Mouse (Mus musculus) limb, embryonic 14.5 days (tissue): Measurements from ENCODE around the gene Tfdp1. TPM values are rescaled to one million over a fixed set of nuclear protein-coding genes. Genes with fewer than 3 reads are reported as not detected.
"Not testable (repeated sequence)": the region's sequence is repeated elsewhere in the genome, so short reads cannot be mapped to it uniquely, and the experiment has no call there.

ENCODE experiments used
- ATAC-seq: fragments of 200-750 bp; cut with Nextera tagmentation; 2 replicates; pipeline ENCODE4 v1.8.0; 2017; ENCODE audit warnings: low read depth, moderate number of reproducible peaks, moderate TSS enrichment; ENCODE audit not compliant: low FRiP score
- DNase-seq: peaks from one replicate; pipeline ENCODE4 v3.0.0-alpha.2; 2015; ENCODE audit warnings: low spot score
- H3K27ac ChIP-seq: fragments of 300-500 bp; sonication (generic); replicated peaks from 2 replicates; pipeline ENCODE4 v1.5.1; 2014; ENCODE audit warnings: low read depth, mild to moderate bottlenecking, low read length, moderate library complexity, mixed read lengths
- H3K27me3 ChIP-seq: fragments of 300-500 bp; sonication (generic); 2 replicates; pipeline ENCODE4 v1.6.1; 2014; ENCODE audit warnings: low read length, mixed read lengths; ENCODE audit not compliant: control insufficient read depth, insufficient read depth
- H3K36me3 ChIP-seq: fragments of 300-500 bp; sonication (generic); 2 replicates; pipeline ENCODE4 v1.6.1; 2014; ENCODE audit warnings: mild to moderate bottlenecking, low read length, moderate library complexity, mixed read lengths; ENCODE audit not compliant: control insufficient read depth, insufficient read depth
- H3K4me1 ChIP-seq: fragments of 300-500 bp; sonication (generic); 2 replicates; pipeline ENCODE4 v1.6.1; 2014; ENCODE audit warnings: antibody characterized with exemption, low read length, mixed read lengths; ENCODE audit not compliant: control insufficient read depth, insufficient read depth
- H3K4me2 ChIP-seq: fragments of 300-500 bp; sonication (generic); replicated peaks from 2 replicates; pipeline ENCODE4 v1.6.1; 2014; ENCODE audit warnings: low read depth, mild to moderate bottlenecking, low read length, moderate library complexity; ENCODE audit not compliant: severe bottlenecking
- H3K4me3 ChIP-seq: fragments of 300-500 bp; sonication (generic); replicated peaks from 2 replicates; pipeline ENCODE4 v1.5.1; 2014; ENCODE audit warnings: low read length
- H3K9ac ChIP-seq: fragments of 300-500 bp; sonication (generic); 2 replicates; pipeline ENCODE4 v1.6.1; 2014; ENCODE audit warnings: mild to moderate bottlenecking, low read depth, low read length, moderate library complexity; ENCODE audit not compliant: severe bottlenecking
- H3K9me3 ChIP-seq: fragments of 300-500 bp; sonication (generic); 2 replicates; pipeline ENCODE4 v1.6.1; 2016; ENCODE audit warnings: low read length; ENCODE audit not compliant: control insufficient read depth
- POLR2A ChIP-seq: fragments of 200-500 bp; IDR thresholded peaks from 2 replicates; pipeline ENCODE4 v1.8.0; 2012; ENCODE audit warnings: inconsistent platforms, mild to moderate bottlenecking, moderate library complexity, borderline replicate concordance; ENCODE audit not compliant: insufficient read depth, insufficient read length; ENCODE audit errors: extremely low read depth
- WGBS: fragments of 180-500 bp; shearing (Covaris S2); extraction: QIAGEN DNeasy Blood & Tissue Kit; methylation state at CpG from one replicate; pipeline ENCODE4 v1.1.7; 2014; 5-methylcytosine and 5-hydroxymethylcytosine counted together
- polyA plus RNA-seq, 2 experiments: library from polyadenylated mRNA; depleted of rRNA in 1 of 2; stranded (reverse) in 1 of 2; unstranded in 1 of 2; fragments of >200 nt; fragmentation: Nextera tagmentation in 1 of 2; extraction: Ambion mirVana in 1 of 2; gene quantifications; 2 replicates each; pipeline versions ENCODE4 v1.2.1 to v1.2.3; 2012 to 2014

The Tfdp1 gene
- polyA plus RNA-seq, 2 experiments: 162 to 230 TPM

GRCm38 (mm10) chr8:13326598-13326997, 12.0 kb upstream of the Tfdp1 start:
- no peak overlapping the region for H3K4me2 ChIP-seq
- no peak overlapping the region for H3K4me3 ChIP-seq
- H3K36me3 ChIP-seq: 0 out of 2 replicates have a peak, but pooled peaks cover 8% of the 10 kb centered on the region
- ATAC-seq: no peak
- peak; percentile 30 for DNase-seq
- H3K27me3 ChIP-seq: no peaks in the 10 kb centered on the region
- no peak overlapping the region for H3K27ac ChIP-seq
- WGBS: 28% methylated on average over 5 of the region's 5 CpGs
- H3K9me3 ChIP-seq: no peaks in the 10 kb centered on the region
- no peak overlapping the region for H3K9ac ChIP-seq
- H3K4me1 ChIP-seq: no peaks in the 10 kb centered on the region
- TF ChIP-seq POLR2A: no peak

GRCm38 (mm10) chr8:13334671-13335070, 3.9 kb upstream of the Tfdp1 start:
- WGBS: 48% methylated on average over 1 of the region's 1 CpGs
- no peak for ATAC-seq
- no peak overlapping the region for H3K27ac ChIP-seq
- H3K9me3 ChIP-seq: no peaks in the 10 kb centered on the region
- H3K4me3 ChIP-seq: no peak overlapping the region
- no peak overlapping the region for H3K4me2 ChIP-seq
- no peaks in the 10 kb centered on the region for H3K27me3 ChIP-seq
- H3K4me1 ChIP-seq: no peaks in the 10 kb centered on the region
- no peak for TF ChIP-seq POLR2A
- H3K36me3 ChIP-seq: no peaks in the 10 kb centered on the region
- no peak overlapping the region for H3K9ac ChIP-seq
- no peak for DNase-seq

- peaks cover 21% of the 10 kb centered on the region for H3K36me3 ChIP-seq
- not testable (repeated sequence) for H3K9me3 ChIP-seq, H3K27me3 ChIP-seq, H3K4me3 ChIP-seq, H3K4me2 ChIP-seq, ATAC-seq, H3K27ac ChIP-seq, DNase-seq, H3K9ac ChIP-seq
- WGBS: 91% methylated on average over 6 of the region's 6 CpGs
- peaks cover 10% of the 10 kb centered on the region; the same call in 1 of the 2 replicates for H3K4me1 ChIP-seq
Observed at GRCm38 (mm10) chr8:13337245-13337644, 1.3 kb upstream of the Tfdp1 start.

GRCm38 (mm10) chr8:13337678-13338077, 873 bp upstream of the Tfdp1 start:
- peak overlapping the region; percentile 93 for H3K9ac ChIP-seq
- no peak for TF ChIP-seq POLR2A
- H3K27ac ChIP-seq: no peak overlapping the region; the same call in 1 of the 2 replicates
- H3K36me3 ChIP-seq: peaks cover 25% of the 10 kb centered on the region
- H3K4me3 ChIP-seq: 0 out of 2 replicates have a peak overlapping the region, but pooled peaks have one; percentile 82
- ATAC-seq: no peak
- H3K4me2 ChIP-seq: peak overlapping the region; percentile 77; the same call in 1 of the 2 replicates
- H3K9me3 ChIP-seq: no peaks in the 10 kb centered on the region
- H3K27me3 ChIP-seq: no peaks in the 10 kb centered on the region
- no peak for DNase-seq
- 76% methylated on average over 3 of the region's 3 CpGs for WGBS
- H3K4me1 ChIP-seq: peaks cover 10% of the 10 kb centered on the region; the same call in 1 of the 2 replicates

- WGBS: under 1% methylated on average over 33 of the region's 70 CpGs
- peak; percentile 54 for ATAC-seq
Observed at GRCm38 (mm10) chr8:13338901-13339645, 522 bp downstream of the Tfdp1 start.

More at GRCm38 (mm10) chr8:13338901-13339645, 522 bp downstream of the Tfdp1 start:
- Histone ChIP-seq H3K4me2 (peak overlapping the region; percentile 77), H3K27ac (peak overlapping the region; percentile 76), H3K4me1 (peaks cover 10% of the 10 kb centered on the region; the same call in 1 of the 2 replicates), H3K36me3 (peaks cover 39% of the 10 kb centered on the region), H3K4me3 (peak overlapping the region; percentile 82), H3K9me3 (no peaks in the 10 kb centered on the region), H3K9ac (peak overlapping the region; percentile 93), H3K27me3 (no peaks in the 10 kb centered on the region)
- peak; percentile 25 for DNase-seq
- TF ChIP-seq POLR2A: no peak
